Mouse (Mus musculus): ENCODE data around the gene Pank4.

Pank4 gene

DNA sequence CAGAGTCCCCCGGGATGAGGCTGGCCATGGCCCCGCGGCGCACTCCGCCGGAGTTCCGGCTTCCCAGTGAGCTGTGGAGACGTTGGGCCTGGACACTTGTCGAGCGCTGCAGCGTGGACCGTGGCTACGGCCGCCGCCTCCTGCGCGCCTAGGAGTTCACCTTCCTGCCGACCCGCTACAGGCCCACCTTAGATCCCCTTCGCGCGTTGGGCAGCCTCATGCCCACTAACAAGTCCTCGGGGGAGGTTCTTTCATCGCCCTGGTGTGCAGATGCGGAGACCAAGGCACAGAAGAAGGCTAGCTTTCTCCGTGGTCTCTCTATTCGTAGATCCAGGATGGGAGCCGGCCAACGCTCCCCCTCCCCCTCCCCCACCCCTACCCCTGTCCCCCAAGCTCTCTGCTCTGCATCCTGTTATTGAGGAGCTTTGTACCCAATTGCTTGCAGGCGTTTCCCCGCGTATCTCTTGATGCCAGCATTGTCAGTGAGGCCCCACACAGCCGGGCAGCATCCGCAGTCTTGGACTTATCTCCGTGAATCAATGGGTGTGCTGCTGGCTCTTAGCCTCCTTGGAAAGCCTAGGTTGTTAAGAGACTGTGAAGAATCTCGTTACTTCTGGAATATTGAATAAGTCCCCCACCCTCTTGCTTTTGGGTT is 785 bp downstream of the Pank4 start:
- in situ Hi-C loops (cut with MboI, MseI) = loop anchor here (5.0 kb wide), 1 partner anchor 92 kb away; no protein-coding TSS in a partner anchor

- in situ Hi-C loops (cut with MboI, MseI) = loop anchor here (5.0 kb wide), 1 partner anchor 94 kb away; no protein-coding TSS in a partner anchor
Observed at GRCm38 (mm10) chr4:154965856-154966255, 1.9 kb downstream of the Pank4 start.

DNA sequence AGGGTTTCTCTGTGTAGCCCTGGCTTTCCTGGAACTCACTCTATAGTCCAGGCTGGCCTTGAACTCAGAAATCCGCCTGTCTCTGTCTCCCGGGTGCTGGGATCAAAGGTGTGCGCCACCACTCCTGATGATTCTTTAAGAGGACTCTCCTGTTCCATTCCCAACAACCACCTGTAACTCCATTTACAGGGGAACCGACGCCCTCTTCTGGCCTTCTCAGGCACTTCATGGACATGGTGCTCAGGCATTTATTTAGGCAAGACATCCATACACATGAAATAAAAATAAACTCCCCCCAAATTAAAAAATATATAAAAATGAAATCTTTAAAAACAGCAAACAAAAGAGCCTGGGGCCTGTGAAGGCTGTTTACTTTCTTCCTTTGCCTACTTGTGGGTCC is 3.2 kb downstream of the Pank4 start:
- in situ Hi-C loops (cut with MboI, MseI) = loop anchor here (5.0 kb wide), 1 partner anchor 95 kb away; no protein-coding TSS in a partner anchor

- in situ Hi-C loops (cut with MboI, MseI) = no loop called here
Observed at GRCm38 (mm10) chr4:154972546-154972945, 8.6 kb downstream of the Pank4 start.

DNA sequence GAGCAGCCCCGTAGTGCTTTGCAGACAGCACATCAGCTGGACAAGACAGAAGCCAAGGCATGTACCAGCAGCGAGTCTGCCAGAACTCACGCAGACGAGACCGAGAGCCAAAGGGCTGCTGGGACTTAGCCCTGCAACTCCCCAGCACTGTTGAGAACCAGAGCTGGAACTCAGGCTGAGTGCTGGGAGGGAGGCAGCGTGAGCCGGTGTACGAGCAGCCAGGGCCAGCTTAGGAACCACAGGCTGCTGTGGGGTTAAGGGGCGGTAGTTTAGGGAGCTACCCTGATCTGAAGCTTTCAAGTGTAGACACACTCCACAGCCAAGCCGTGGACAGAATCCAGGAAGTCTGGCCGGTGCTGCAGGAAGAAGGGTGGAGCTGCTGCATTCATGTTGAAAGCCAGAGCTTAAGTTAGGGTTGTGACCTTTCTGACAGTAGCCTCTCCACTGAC is 10.3 kb downstream of the Pank4 start:
- in situ Hi-C loops (cut with MboI, MseI) = no loop called here

DNA sequence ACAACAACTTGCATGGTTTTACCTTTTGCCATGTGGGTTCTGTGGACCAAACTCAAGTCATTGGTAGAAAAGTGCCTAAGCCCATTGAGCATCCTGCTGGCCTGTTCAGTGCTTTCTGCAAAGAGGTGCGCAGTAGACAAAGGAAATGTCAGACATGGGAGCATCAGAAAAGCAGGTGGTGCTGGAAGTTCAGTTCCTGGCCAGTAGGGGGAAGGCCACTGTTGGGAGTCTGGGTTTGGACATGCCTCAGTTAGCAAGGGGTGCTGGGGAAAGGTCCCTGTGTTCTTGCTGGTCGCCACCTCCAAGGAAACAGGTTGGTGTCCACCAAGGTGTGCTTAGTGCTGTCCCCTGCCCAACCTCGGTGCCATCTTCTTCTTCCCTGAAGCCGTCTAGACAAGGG is 16.2 kb downstream of the Pank4 start:
- in situ Hi-C loops (cut with MboI, MseI) = loop anchor here (10.0 kb wide), 1 partner anchor 85 kb away; the partner anchor contains the start of gene Pex10

DNA sequence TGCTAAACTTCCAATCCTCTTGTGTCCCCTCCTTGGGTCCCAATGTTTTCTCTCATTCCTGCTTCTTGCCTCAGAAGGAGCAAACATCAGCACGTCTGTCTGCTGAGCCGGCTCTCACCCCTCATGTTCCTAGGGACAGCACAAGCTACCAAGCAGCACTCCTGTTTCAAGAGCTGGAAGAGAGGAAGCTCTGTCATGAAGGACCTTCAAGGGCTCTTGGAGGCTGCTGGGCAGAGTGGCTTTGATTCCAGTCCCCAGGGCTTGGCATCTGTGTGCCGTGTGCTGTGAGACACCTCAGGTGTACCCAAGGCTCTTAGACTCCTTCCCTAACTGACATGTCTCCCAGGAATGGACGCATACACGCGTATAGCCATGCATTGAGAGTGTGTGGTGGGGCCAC is 17.2 kb downstream of the Pank4 start:
- in situ Hi-C loops (cut with MboI, MseI) = loop anchor here (10.0 kb wide), 1 partner anchor 84 kb away; the partner anchor contains the start of gene Pex10

DNA sequence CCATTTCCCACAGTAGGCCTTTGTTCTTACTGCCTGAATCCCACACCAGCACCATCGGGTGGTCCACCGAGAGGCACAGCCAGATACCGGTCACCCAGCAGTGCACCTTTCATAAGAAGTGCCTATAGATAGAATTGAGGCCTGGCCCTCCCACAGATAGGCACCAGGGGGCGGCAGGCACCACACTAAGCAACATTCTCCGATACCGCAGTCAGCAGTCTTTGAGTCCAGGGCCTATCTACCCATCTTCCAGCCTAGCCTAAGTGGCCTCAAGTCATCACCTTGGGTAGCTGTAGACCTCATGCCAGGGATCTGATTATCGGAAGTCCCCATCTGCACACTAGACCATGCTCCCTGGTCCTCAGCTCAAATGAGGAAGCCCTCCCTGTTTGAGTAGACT is 17.6 kb downstream of the Pank4 start:
- in situ Hi-C loops (cut with MboI, MseI) = loop anchor here (10.0 kb wide), 1 partner anchor 83 kb away; the partner anchor contains the start of gene Pex10

DNA sequence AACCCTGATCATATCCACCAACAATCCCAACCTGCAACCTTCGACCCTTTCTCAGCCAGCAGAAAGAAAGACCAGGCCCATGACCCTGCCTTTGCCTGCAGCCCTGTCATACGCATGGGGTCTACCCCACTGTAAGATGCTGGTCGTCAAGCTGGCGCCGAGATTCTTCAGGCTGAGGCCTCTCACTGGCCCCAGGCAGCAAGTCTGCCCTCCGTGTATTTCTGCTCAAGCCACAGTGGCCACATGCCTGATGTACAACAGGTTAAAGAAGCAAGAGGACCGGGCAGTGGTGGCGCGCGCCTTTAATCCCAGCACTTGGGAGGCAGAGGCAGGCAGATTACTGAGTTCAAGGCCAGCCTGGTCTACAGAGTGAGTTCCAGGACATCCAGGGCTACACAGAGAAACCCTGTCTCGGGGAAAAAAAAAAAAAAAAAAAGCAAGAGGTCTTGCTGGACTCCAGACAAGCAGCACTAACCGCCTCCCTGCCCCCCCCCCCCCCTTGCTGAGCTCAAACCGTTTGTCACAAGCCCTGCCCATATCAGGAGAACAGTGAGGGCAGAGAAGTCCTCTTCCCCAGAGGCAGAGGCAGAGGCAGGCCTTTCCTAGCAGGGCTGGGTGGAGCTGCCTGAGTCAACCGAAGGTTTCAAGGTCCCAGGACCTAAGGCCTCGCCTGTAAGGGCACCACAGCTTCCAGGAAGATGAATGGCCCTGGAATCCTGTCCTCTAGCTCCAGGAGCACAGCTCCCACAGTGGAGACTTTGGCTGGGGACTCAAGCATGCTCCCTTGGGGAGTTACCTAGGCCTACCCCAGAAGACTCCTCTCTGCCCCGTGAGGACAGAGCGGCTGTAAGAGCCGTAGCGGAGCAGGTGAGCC is 18.6 kb downstream of the Pank4 start:
- in situ Hi-C loops (cut with MboI, MseI) = loop anchor here (10.0 kb wide), 1 partner anchor 82 kb away; the partner anchor contains the start of gene Pex10

- in situ Hi-C loops (cut with MboI, MseI) = loop anchor here (10.0 kb wide), 1 partner anchor 81 kb away; the partner anchor contains the start of gene Pex10
Observed at GRCm38 (mm10) chr4:154983767-154984166, 19.8 kb downstream of the Pank4 start.

GRCm38 (mm10) chr4:154985151-154985777 is 21.3 kb downstream of the Pank4 start:
- in situ Hi-C loops (cut with MboI, MseI) = loop anchor here (10.0 kb wide), 1 partner anchor 80 kb away; the partner anchor contains the start of gene Pex10

GRCm38 (mm10) chr4:154986096-154986495 is 22.2 kb downstream of the Pank4 start:
- in situ Hi-C loops (cut with MboI, MseI) = loop anchor here (10.0 kb wide), 1 partner anchor 79 kb away; the partner anchor contains the start of gene Pex10

DNA sequence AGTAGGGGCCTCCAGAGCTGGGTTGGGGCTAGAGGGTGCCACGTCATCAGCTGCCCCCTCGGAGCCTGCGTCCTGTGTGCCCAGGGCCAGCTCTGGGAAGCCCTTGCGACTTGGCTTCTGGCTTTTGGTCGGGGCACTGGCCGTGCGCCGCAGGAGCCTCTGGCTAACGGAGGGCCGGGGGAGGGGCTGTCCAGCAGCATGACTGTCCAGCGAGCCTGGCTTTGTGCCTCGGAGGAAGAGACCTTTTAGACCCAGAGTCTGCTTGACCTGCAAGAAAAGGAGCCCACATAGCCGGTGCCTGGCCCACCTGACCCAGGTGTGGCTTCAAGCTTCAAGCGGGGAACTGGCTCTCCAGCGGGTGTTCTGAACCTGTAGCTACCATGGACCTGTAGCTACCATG is 22.8 kb downstream of the Pank4 start:
- in situ Hi-C loops (cut with MboI, MseI) = loop anchor here (10.0 kb wide), 1 partner anchor 78 kb away; the partner anchor contains the start of gene Pex10

DNA sequence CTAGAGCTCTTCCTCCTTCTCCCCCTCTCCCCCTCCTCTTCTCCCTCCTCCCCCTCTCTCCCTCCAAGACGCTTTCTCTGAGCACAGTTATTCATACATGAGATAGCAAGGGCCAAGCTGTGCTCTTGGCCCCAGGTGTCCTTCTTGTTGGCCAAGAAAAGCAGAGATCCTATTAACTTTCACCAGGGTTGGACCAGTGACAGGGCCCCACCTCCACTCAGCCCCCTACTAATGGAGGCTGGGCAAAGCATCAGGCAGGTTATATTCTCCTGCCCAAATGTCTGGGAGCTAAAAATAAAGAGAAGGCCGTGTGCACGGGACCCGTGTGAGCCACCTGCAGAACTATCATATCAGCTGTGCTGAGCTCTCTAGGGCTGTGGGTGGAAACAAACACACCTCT is 31.0 kb downstream of the Pank4 start:
- in situ Hi-C loops (cut with MboI, MseI) = no loop called here

DNA sequence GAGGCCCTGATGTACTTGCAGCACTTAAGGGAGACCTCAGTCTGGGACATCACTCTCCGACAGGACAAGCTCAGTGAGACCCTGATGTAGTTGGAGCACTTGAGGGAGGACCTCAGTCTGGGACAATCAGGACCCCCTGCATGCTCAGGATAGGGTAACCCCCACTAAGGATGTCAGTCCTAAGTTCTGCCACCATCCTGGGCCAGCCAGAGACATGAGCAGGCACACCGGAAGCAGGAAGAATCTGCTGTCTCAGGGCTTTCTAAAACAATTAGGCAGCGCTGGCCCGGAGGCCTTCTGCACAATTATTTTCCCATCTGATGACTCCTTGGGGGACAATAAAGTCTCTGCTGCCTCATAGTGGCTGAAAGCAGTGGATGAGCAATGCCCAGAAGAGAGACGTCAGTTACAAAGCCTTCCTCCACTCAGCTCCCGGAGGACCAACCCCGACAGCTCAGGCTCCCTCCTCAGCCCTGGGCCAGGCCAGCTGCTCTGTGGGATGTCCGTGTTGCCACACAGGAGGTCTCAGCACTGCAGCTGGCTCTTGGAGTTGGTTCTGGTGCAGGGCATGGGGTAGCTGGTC is 32.7 kb downstream of the Pank4 start:
- in situ Hi-C loops (cut with MboI, MseI) = no loop called here

- in situ Hi-C loops (cut with MboI, MseI) = no loop called here
Observed at GRCm38 (mm10) chr4:154999379-154999778, 35.5 kb downstream of the Pank4 start.

GRCm38 (mm10) chr4:155005278-155005677 is 41.4 kb downstream of the Pank4 start:
- in situ Hi-C loops (cut with MboI, MseI) = no loop called here

DNA sequence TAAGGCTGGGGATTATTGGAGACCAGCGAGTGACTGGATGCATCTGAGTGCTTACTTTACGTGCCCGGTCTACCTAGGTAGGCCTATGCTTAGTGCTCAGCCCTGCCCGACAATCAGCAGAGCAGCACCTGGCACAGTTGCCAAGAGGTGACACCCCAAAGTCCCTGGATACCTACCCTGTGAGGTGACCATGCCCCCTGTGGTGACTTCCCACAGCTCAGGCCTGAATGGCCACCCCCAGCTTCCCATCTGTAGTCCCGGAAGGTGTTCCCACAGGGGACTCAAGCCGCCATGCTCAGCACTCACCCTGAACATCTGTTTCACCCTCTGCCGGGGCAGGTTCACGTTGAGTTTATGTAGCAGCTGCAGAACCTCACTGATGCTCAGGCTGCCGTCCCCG is 42.4 kb downstream of the Pank4 start:
- in situ Hi-C loops (cut with MboI, MseI) = no loop called here

GRCm38 (mm10) chr4:155007641-155008040 is 43.7 kb downstream of the Pank4 start:
- in situ Hi-C loops (cut with MboI, MseI) = no loop called here

DNA sequence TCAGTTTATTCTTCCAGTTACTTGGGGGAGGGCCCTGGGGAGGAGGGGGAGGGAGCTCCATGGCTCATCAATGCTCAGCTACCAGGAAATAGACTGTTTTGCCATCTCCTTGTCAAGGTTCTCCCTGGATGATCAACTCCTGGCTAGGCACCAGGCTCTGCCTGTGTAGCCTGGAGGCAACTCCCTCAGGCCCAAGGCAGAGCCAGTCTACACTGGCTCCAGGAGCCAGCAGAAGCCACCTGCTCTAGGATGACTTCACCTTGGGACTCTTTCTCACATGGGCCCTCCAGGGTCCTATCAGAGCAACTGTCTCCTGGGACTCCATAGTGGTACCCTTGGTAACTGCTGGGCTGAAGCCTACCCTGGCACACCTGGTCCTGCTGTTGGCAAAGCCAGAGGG is 44.2 kb downstream of the Pank4 start:
- in situ Hi-C loops (cut with MboI, MseI) = no loop called here

GRCm38 (mm10) chr4:155009216-155009615 is 45.3 kb downstream of the Pank4 start:
- in situ Hi-C loops (cut with MboI, MseI) = no loop called here
